ENCODE assay signal across 15 mouse cellular contexts in the genomic region with DNA sequence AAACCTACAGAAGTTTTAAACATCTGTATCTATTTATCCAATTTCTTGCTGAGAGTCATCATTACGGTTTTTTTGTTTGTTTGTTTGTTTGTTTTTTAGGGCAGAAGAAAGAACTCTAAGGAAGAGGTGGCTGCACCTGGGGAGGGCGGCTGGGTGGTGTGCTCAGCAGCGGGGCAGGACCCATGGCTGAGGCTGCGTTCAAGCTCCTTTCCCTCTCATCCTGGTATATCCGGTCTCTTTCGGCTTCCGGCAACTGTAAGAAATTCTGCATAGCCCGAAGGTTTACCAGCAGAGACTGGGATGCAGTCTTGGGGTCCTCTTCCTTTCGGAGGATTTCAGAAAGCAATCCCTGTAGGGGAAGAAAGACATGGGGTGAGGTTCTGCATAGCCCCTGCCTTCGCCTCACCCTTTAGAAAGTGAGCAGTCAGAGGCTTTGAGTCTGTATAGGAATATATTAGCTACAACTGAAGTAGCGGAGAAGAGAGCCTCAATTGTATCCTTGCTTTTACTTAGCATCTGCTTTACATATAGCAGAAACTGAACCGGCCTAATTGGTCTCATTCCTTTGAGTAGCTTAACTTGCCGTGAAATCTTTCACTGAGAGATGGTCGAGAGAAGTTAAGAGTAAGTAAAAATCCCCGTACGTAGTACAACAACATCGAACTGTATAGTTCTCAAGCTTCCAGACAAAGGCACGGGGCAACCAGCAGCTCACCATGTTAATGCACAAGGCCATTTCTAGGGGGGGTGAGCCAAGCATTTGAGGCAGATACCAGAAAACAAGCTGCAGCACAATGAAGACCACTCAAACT. TPM values are rescaled to one million over a fixed set of nuclear protein-coding genes. Genes with fewer than 3 reads are reported as not detected.
DNase-seq lines count a peak whose midpoint lies in the region; ATAC-seq and TF ChIP-seq lines count a peak whose summit lies in the region.
"Had no signal": no experiment of that assay in that cellular context is flagged by ENCODE, and none has a peak within 500 bp of the region (broad histone marks: within the 10 kb centered on the region; RNA-seq: fewer than 3 reads in every experiment).

No protein-coding gene starts in this region.

- H3K4me3 ChIP-seq in heart, embryonic 10.5 days: no peak overlapping the region
- H3K4me3 ChIP-seq in forebrain, embryonic 10.5 days: no peak overlapping the region
- no peak overlapping the region for H3K4me3 ChIP-seq in hindbrain, embryonic 14.5 days (replicated peaks; ENCODE audit: low read length)
- H3K4me3 ChIP-seq in midbrain, postnatal 0 days (ENCODE audit: low read depth, low read length): no peak overlapping the region
- H3K4me3 ChIP-seq: kidney, embryonic 15.5 days; left cerebral cortex, adult 2 months; limb, embryonic 12.5 days; liver, embryonic 15.5 days had no signal

- peaks cover 19% of the 10 kb centered on the region; the same call in 1 of the 2 replicates for H3K36me3 ChIP-seq in heart, embryonic 10.5 days
- H3K36me3 ChIP-seq in forebrain, embryonic 10.5 days (replicated peaks): peaks cover 31% of the 10 kb centered on the region
- H3K36me3 ChIP-seq in hindbrain, embryonic 14.5 days (replicated peaks; ENCODE audit: control insufficient read depth, insufficient read depth): peaks cover 8% of the 10 kb centered on the region
- H3K36me3 ChIP-seq in midbrain, postnatal 0 days (ENCODE audit: insufficient read depth, low read length): no peaks in the 10 kb centered on the region
- H3K36me3 ChIP-seq: kidney, embryonic 15.5 days; limb, embryonic 12.5 days; liver, embryonic 15.5 days had no signal

- peak; percentile 49; the same call in 1 of the 2 replicates for ATAC-seq in hindbrain, embryonic 14.5 days (ENCODE audit: low FRiP score)
- ATAC-seq in midbrain, postnatal 0 days (ENCODE audit: low FRiP score): no peak

- no peak overlapping the region for H3K27ac ChIP-seq in heart, embryonic 10.5 days
- H3K27ac ChIP-seq in forebrain, embryonic 10.5 days: 0 out of 2 replicates have a peak overlapping the region, but pooled peaks have one; percentile 51
- no peak overlapping the region for H3K27ac ChIP-seq in hindbrain, embryonic 14.5 days
- H3K27ac ChIP-seq in midbrain, postnatal 0 days (ENCODE audit: low read depth, low read length): no peak overlapping the region
- H3K27ac ChIP-seq: kidney, embryonic 15.5 days; left cerebral cortex, adult 2 months; limb, embryonic 12.5 days; liver, embryonic 15.5 days had no signal

- H3K4me2 ChIP-seq in hindbrain, embryonic 14.5 days (replicated peaks): no peak overlapping the region
- H3K4me2 ChIP-seq in midbrain, postnatal 0 days (ENCODE audit: low read depth, low read length, poor library complexity, severe bottlenecking): no peak overlapping the region
- H3K4me2 ChIP-seq: kidney, embryonic 15.5 days; limb, embryonic 12.5 days; liver, embryonic 15.5 days had no signal

- H3K9ac ChIP-seq in hindbrain, embryonic 14.5 days: no peak overlapping the region
- no peak overlapping the region for H3K9ac ChIP-seq in midbrain, postnatal 0 days (replicated peaks; ENCODE audit: low read length, poor library complexity, severe bottlenecking)
- H3K9ac ChIP-seq: kidney, embryonic 15.5 days; limb, embryonic 12.5 days; liver, embryonic 15.5 days had no signal

- intact Hi-C loops in gastrocnemius, postnatal 14 days (cut with DNase I; ENCODE audit: low total_unique reads): no loop called here

- no peaks in the 10 kb centered on the region for H3K27me3 ChIP-seq in heart, embryonic 10.5 days (ENCODE audit: insufficient read depth, poor library complexity, severe bottlenecking)
- no peaks in the 10 kb centered on the region for H3K27me3 ChIP-seq in forebrain, embryonic 10.5 days (ENCODE audit: poor library complexity, severe bottlenecking)
- H3K27me3 ChIP-seq in hindbrain, embryonic 14.5 days (ENCODE audit: control insufficient read depth, insufficient read depth, low read length): no peaks in the 10 kb centered on the region
- no peaks in the 10 kb centered on the region for H3K27me3 ChIP-seq in midbrain, postnatal 0 days (ENCODE audit: insufficient read depth, low read length)
- H3K27me3 ChIP-seq: kidney, embryonic 15.5 days; limb, embryonic 12.5 days; liver, embryonic 15.5 days had no signal

- WGBS in heart, embryonic 10.5 days: 88% methylated on average over 18 of the region's 18 CpGs
- WGBS in forebrain, embryonic 10.5 days: 71% methylated on average over 18 of the region's 18 CpGs
- WGBS in hindbrain, embryonic 14.5 days: 55% methylated on average over 18 of the region's 18 CpGs
- WGBS in midbrain, postnatal 0 days: 57% methylated on average over 18 of the region's 18 CpGs

- TF ChIP-seq CTCF in midbrain, postnatal 0 days (IDR thresholded peaks at IDR 0.05): no peak

- no peaks in the 10 kb centered on the region for H3K4me1 ChIP-seq in heart, embryonic 10.5 days
- H3K4me1 ChIP-seq in forebrain, embryonic 10.5 days: peaks cover 7% of the 10 kb centered on the region
- 0 out of 2 replicates have a peak, but pooled peaks cover 3% of the 10 kb centered on the region for H3K4me1 ChIP-seq in hindbrain, embryonic 14.5 days (replicated peaks; ENCODE audit: control insufficient read depth, insufficient read depth, low read length)
- no peaks in the 10 kb centered on the region for H3K4me1 ChIP-seq in midbrain, postnatal 0 days (ENCODE audit: insufficient read depth, low read length)
- H3K4me1 ChIP-seq: kidney, embryonic 15.5 days; liver, embryonic 15.5 days had no signal

- H3K9me3 ChIP-seq in heart, embryonic 10.5 days: no peaks in the 10 kb centered on the region
- H3K9me3 ChIP-seq in forebrain, embryonic 10.5 days: no peaks in the 10 kb centered on the region
- no peaks in the 10 kb centered on the region for H3K9me3 ChIP-seq in hindbrain, embryonic 14.5 days (ENCODE audit: control insufficient read depth, low read length)
- no peaks in the 10 kb centered on the region for H3K9me3 ChIP-seq in midbrain, postnatal 0 days (ENCODE audit: low read length)
- H3K9me3 ChIP-seq: kidney, embryonic 15.5 days; limb, embryonic 12.5 days; liver, embryonic 15.5 days had no signal

- DNase-seq in heart, adult 11 months: peak; percentile 22
- no peak for DNase-seq in heart, embryonic 10.5 days (ENCODE audit: low spot score)
- DNase-seq in forebrain, embryonic 10.5 days (ENCODE audit: extremely low spot score, low spot score): no peak
- no peak for DNase-seq in hindbrain, embryonic 14.5 days (ENCODE audit: low spot score)
- peak; percentile 2 for DNase-seq in midbrain, postnatal 0 days (ENCODE audit: low spot score)
- no peak for DNase-seq in cerebellum, adult 9-11 months
- DNase-seq in ovary, adult 18-20 months (ENCODE audit: low spot score): no peak
- no peak for DNase-seq in gastrocnemius, postnatal 14 days
- DNase-seq: adrenal gland, postnatal 14 days; cerebellum, adult 9-10 months; right cerebral cortex, postnatal 25 days had no signal

RNA-seq across cellular contexts. Expression of a gene that starts 57.8 kb away (rescaled TPM):
- polyA plus RNA-seq in heart, embryonic 10.5 days (2016; fragmentation: Nextera tagmentation; extraction: Ambion mirVana): 7.2 and 9.0 TPM in 2 replicates
- polyA plus RNA-seq in forebrain, embryonic 10.5 days (2016; fragmentation: Nextera tagmentation; extraction: Ambion mirVana): 17.9 and 19.7 TPM in 2 replicates
- polyA plus RNA-seq in hindbrain, embryonic 14.5 days (2014; fragmentation: Nextera tagmentation; extraction: Ambion mirVana): 42.6 and 44.1 TPM in 2 replicates
- total RNA-seq in midbrain, postnatal 0 days (2014; rRNA removed): 26.6 and 29.8 TPM in 2 replicates
- polyA plus RNA-seq in midbrain, postnatal 0 days (2015; fragmentation: Nextera tagmentation; extraction: Ambion mirVana): 11.7 and 13.6 TPM in 2 replicates
- total RNA-seq in gastrocnemius, postnatal 14 days (2021): 10 to 100 TPM; 58.6 to 67.1 TPM

Comparison
In these comparisons a context has a peak if more than half of its experiments do, and no peak if none do; other contexts are left out.
1. DNase-seq: peak in heart, adult 11 months (single experiment) and midbrain, postnatal 0 days (single experiment); none in heart, embryonic 10.5 days (single experiment), forebrain, embryonic 10.5 days (single experiment), hindbrain, embryonic 14.5 days (single experiment), cerebellum, adult 9-11 months (single experiment), ovary, adult 18-20 months (single experiment) and gastrocnemius, postnatal 14 days (single experiment).